Mouse (Mus musculus): Measurements from ENCODE around the gene Dock3. TPM values are rescaled to one million over a fixed set of nuclear protein-coding genes. Genes with fewer than 3 reads are reported as not detected.

Dock3 gene
- polyA plus RNA-seq, 1 experiment: 0.45 TPM

DNA sequence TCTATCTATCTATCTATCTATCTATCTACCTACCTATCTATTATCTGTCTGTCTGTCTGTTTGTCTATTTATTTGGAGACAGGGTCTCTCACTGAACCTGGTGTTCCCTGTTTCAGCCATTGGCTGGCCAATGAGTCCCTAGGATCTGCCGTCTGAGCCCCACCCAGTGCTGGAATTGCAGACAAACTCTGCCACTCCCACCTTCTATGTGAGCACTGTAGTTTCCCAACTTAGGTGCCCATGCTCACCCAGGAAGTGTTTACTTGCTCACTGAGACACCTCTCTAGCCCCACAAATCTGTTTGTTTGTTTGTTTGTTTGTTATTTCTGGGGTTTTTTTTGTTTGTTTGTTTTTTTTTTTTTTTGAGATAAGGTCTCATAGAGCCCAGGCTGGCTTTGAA, 35.3 kb upstream of the Dock3 start:
- Histone ChIP-seq H3K36me3 (ENCODE audit: control insufficient read depth, insufficient read depth, low read length) (no peaks in the 10 kb centered on the region), H3K27me3 (replicated peaks; ENCODE audit: control insufficient read depth, insufficient read depth, low read length) (no peaks in the 10 kb centered on the region), H3K4me1 (ENCODE audit: control insufficient read depth, insufficient read depth, low read length) (no peaks in the 10 kb centered on the region), H3K27ac (ENCODE audit: insufficient read depth, low read depth, low read length) (no peak overlapping the region), H3K4me3 (ENCODE audit: insufficient read depth, low read depth, low read length) (no peak overlapping the region)
- no peak for DNase-seq
- TF ChIP-seq POLR2A (IDR thresholded peaks at IDR 0.05; ENCODE audit: low read depth, low read length): no peak
- TF ChIP-seq CTCF (conservative IDR thresholded peaks at IDR 0.05; ENCODE audit: insufficient read depth, insufficient read length, low read depth, low read length): no peak
- WGBS: 60% methylated on average over 1 of the region's 1 CpGs

DNA sequence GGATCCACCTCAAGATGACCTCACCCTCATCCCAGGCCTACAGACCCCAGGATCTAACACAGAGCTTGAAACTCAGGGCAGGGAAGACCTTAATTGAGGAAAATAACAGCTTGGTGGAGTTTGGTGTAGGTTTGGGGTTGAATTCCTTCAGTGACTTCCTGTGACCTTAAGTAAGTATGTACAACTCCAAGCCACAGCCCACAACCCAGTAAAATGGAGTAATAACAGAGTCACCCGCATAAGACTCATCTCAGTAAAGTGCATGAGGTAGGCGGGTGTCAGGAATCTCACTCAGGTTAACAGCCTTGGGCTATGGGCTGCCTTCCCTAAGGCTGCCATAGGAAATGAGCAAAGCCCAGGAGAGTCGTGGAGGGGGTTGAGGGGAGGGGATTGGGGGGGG, 33.0 kb upstream of the Dock3 start:
- H3K27ac ChIP-seq (ENCODE audit: insufficient read depth, low read depth, low read length): no peak overlapping the region
- H3K36me3 ChIP-seq (ENCODE audit: control insufficient read depth, insufficient read depth, low read length): no peaks in the 10 kb centered on the region
- DNase-seq: no peak
- no peaks in the 10 kb centered on the region for H3K4me1 ChIP-seq (ENCODE audit: control insufficient read depth, insufficient read depth, low read length)
- TF ChIP-seq POLR2A (IDR thresholded peaks at IDR 0.05; ENCODE audit: low read depth, low read length) (no peak), CTCF (conservative IDR thresholded peaks at IDR 0.05; ENCODE audit: insufficient read depth, insufficient read length, low read depth, low read length) (no peak)
- no peak overlapping the region for H3K4me3 ChIP-seq (ENCODE audit: insufficient read depth, low read depth, low read length)
- H3K27me3 ChIP-seq (replicated peaks; ENCODE audit: control insufficient read depth, insufficient read depth, low read length): no peaks in the 10 kb centered on the region
- WGBS: 63% methylated on average over 3 of the region's 3 CpGs

DNA sequence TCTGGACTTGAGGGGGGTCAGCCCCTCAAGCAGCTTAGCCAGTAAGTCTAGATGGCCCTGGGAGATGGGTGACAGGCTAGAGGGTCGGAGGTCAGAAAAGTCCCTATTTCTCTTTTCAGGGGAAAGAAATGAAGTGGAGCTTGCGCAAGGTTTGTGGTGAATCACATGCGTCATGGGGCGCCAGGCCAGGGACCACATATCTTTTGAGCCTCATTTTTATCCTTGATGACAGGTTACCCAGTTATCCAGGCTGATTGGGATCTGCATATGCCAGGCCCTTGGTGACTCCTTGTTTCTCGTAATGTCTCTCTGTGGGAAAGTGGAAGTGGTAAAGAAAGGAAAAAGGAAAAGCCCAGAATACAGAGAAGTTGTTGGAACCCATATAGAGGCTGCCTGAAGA, 32.2 kb upstream of the Dock3 start:
- Histone ChIP-seq H3K27ac (ENCODE audit: insufficient read depth, low read depth, low read length) (no peak overlapping the region), H3K4me1 (ENCODE audit: control insufficient read depth, insufficient read depth, low read length) (no peaks in the 10 kb centered on the region), H3K27me3 (replicated peaks; ENCODE audit: control insufficient read depth, insufficient read depth, low read length) (no peaks in the 10 kb centered on the region), H3K4me3 (ENCODE audit: insufficient read depth, low read depth, low read length) (no peak overlapping the region), H3K36me3 (ENCODE audit: control insufficient read depth, insufficient read depth, low read length) (no peaks in the 10 kb centered on the region)
- TF ChIP-seq POLR2A (IDR thresholded peaks at IDR 0.05; ENCODE audit: low read depth, low read length) (no peak), CTCF (conservative IDR thresholded peaks at IDR 0.05; ENCODE audit: insufficient read depth, insufficient read length, low read depth, low read length) (no peak)
- WGBS: 95% methylated on average over 5 of the region's 5 CpGs
- DNase-seq: no peak

DNA sequence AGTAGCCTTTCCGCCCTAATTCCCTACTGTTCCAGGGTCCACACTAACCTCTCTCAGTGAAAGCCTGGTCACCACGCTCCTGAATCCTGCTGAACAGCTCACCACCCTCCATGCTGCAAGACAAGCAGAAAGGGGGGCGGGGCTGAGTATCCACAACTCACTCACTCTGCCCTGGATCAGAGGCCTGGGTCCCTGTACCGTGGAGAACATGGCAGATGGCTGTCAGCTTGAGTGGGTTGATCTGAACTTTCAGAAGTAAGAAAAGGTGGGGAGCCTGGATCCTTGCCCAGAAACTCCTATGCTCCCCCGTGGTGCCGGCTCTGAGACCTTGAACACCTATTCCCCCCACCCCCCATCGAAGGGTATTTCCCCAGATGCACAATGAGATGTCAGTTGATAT, 30.7 kb upstream of the Dock3 start:
- Histone ChIP-seq H3K36me3 (ENCODE audit: control insufficient read depth, insufficient read depth, low read length) (no peaks in the 10 kb centered on the region; the same call in 1 of the 2 replicates), H3K4me3 (ENCODE audit: insufficient read depth, low read depth, low read length) (no peak overlapping the region), H3K27ac (ENCODE audit: insufficient read depth, low read depth, low read length) (no peak overlapping the region), H3K27me3 (replicated peaks; ENCODE audit: control insufficient read depth, insufficient read depth, low read length) (no peaks in the 10 kb centered on the region), H3K4me1 (ENCODE audit: control insufficient read depth, insufficient read depth, low read length) (no peaks in the 10 kb centered on the region)
- 76% methylated on average over 7 of the region's 7 CpGs for WGBS
- DNase-seq: no peak
- TF ChIP-seq CTCF (conservative IDR thresholded peaks at IDR 0.05; ENCODE audit: insufficient read depth, insufficient read length, low read depth, low read length) (no peak), POLR2A (IDR thresholded peaks at IDR 0.05; ENCODE audit: low read depth, low read length) (no peak)

DNA sequence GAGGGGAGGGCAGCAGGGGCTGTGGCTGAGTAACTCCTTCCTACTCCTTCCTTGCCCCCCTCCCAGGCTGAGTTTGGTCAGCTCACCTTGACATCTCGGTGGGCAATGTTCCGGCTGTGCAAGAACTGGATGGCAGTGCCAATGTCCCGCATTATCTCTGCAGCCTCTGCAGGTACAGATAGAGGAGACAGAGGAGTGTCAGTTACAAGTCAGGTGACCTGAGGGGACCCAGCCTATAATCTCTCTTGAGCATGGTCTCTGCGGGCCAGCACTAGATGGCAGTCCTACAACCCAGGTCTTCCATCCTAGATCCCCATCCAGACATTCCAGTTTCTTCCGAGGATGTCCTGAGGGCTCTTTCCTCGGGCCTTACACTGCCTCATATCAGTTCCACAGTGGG, 30.1 kb upstream of the Dock3 start:
- TF ChIP-seq POLR2A (IDR thresholded peaks at IDR 0.05; ENCODE audit: low read depth, low read length) (no peak), CTCF (conservative IDR thresholded peaks at IDR 0.05; ENCODE audit: insufficient read depth, insufficient read length, low read depth, low read length) (no peak)
- Histone ChIP-seq H3K4me1 (ENCODE audit: control insufficient read depth, insufficient read depth, low read length) (no peaks in the 10 kb centered on the region), H3K36me3 (ENCODE audit: control insufficient read depth, insufficient read depth, low read length) (no peaks in the 10 kb centered on the region; the same call in 1 of the 2 replicates), H3K4me3 (ENCODE audit: insufficient read depth, low read depth, low read length) (no peak overlapping the region), H3K27me3 (replicated peaks; ENCODE audit: control insufficient read depth, insufficient read depth, low read length) (no peaks in the 10 kb centered on the region), H3K27ac (ENCODE audit: insufficient read depth, low read depth, low read length) (no peak overlapping the region)
- DNase-seq: no peak
- 78% methylated on average over 6 of the region's 6 CpGs for WGBS

DNA sequence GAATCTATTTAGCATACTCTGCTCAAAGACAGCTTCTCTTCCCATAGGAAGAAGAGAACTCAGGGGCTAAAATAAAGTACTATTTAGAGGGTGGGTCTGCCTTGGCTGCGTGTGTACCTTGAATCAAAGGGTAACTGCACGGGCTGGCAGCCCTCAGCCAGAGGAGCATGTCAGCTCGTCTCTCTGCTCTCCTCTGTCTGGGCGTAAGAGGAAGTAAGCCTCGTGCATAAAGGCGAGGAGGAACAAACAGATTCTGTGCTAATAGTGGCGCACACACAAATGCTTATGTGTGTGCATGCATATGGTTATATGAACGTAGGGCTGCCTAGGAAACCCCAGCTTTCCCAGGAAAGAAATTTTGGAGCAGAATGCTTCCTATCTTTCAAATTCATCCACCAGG, 29.1 kb upstream of the Dock3 start:
- no peaks in the 10 kb centered on the region for H3K27me3 ChIP-seq (replicated peaks; ENCODE audit: control insufficient read depth, insufficient read depth, low read length)
- TF ChIP-seq POLR2A (IDR thresholded peaks at IDR 0.05; ENCODE audit: low read depth, low read length): no peak
- no peak for TF ChIP-seq CTCF (conservative IDR thresholded peaks at IDR 0.05; ENCODE audit: insufficient read depth, insufficient read length, low read depth, low read length)
- WGBS: 68% methylated on average over 8 of the region's 8 CpGs
- H3K4me3 ChIP-seq (ENCODE audit: insufficient read depth, low read depth, low read length): no peak overlapping the region
- no peaks in the 10 kb centered on the region; the same call in 1 of the 2 replicates for H3K36me3 ChIP-seq (ENCODE audit: control insufficient read depth, insufficient read depth, low read length)
- H3K4me1 ChIP-seq (ENCODE audit: control insufficient read depth, insufficient read depth, low read length): no peaks in the 10 kb centered on the region
- H3K27ac ChIP-seq (ENCODE audit: insufficient read depth, low read depth, low read length): no peak overlapping the region
- no peak for DNase-seq

DNA sequence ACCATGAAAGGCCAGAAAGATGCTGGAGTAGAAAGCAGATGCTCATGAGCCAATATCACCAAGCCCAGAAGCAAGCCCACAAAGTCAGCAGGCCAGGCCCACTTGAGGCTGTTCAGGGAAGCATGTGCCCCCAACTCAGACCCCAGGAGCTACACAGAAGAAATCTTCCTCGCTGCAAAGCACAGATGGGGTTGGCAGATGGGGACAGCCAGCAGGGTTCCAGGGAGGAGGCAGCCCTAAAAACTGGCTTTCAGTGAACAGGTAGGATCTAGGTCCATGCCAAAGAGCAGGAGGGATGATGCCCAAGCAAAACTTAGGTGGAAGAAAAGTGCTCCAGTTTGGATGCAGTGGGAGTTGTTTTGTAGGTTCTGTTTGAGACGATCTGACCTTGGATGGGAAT, 28.7 kb upstream of the Dock3 start:
- H3K4me1 ChIP-seq (ENCODE audit: control insufficient read depth, insufficient read depth, low read length): no peaks in the 10 kb centered on the region
- no peak for DNase-seq
- no peak overlapping the region for H3K27ac ChIP-seq (ENCODE audit: insufficient read depth, low read depth, low read length)
- no peaks in the 10 kb centered on the region for H3K27me3 ChIP-seq (replicated peaks; ENCODE audit: control insufficient read depth, insufficient read depth, low read length)
- no peak for TF ChIP-seq POLR2A (IDR thresholded peaks at IDR 0.05; ENCODE audit: low read depth, low read length)
- no peak for TF ChIP-seq CTCF (conservative IDR thresholded peaks at IDR 0.05; ENCODE audit: insufficient read depth, insufficient read length, low read depth, low read length)
- no peak overlapping the region for H3K4me3 ChIP-seq (ENCODE audit: insufficient read depth, low read depth, low read length)
- 73% methylated on average over 2 of the region's 2 CpGs for WGBS
- H3K36me3 ChIP-seq (ENCODE audit: control insufficient read depth, insufficient read depth, low read length): no peaks in the 10 kb centered on the region; the same call in 1 of the 2 replicates

DNA sequence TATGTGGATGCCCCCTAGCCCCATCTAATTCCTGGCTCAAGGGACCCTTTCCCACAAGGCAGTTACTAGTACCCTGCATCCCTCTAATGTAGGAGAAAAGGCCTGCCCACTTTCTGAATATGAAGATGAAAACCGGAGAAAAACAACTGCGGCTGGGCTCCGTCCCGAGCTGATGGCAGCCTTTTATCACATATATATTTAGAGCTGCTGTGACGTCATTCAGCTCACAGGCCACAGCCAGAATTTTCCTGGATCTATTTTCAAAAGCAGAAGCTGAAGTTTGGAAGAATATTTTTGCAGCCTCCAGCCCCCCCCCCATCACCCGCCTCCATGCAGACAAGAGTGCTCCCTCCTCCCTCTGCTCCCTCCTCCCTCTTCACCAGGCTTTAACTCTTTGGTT, 27.9 kb upstream of the Dock3 start:
- 76% methylated on average over 6 of the region's 6 CpGs for WGBS
- DNase-seq: no peak
- no peak overlapping the region for H3K4me3 ChIP-seq (ENCODE audit: insufficient read depth, low read depth, low read length)
- no peaks in the 10 kb centered on the region; the same call in 1 of the 2 replicates for H3K36me3 ChIP-seq (ENCODE audit: control insufficient read depth, insufficient read depth, low read length)
- H3K27me3 ChIP-seq (replicated peaks; ENCODE audit: control insufficient read depth, insufficient read depth, low read length): no peaks in the 10 kb centered on the region
- H3K4me1 ChIP-seq (ENCODE audit: control insufficient read depth, insufficient read depth, low read length): peaks cover 2% of the 10 kb centered on the region; the same call in 1 of the 2 replicates
- no peak for TF ChIP-seq POLR2A (IDR thresholded peaks at IDR 0.05; ENCODE audit: low read depth, low read length)
- TF ChIP-seq CTCF (conservative IDR thresholded peaks at IDR 0.05; ENCODE audit: insufficient read depth, insufficient read length, low read depth, low read length): no peak
- no peak overlapping the region for H3K27ac ChIP-seq (ENCODE audit: insufficient read depth, low read depth, low read length)
